Mouse (Mus musculus) kidney, adult 2 months (tissue): Measurements from ENCODE around the gene Ruvbl1. TPM values are rescaled to one million over a fixed set of nuclear protein-coding genes. Genes with fewer than 3 reads are reported as not detected.

ENCODE experiments used
- DNase-seq: peaks from one replicate; pipeline ENCODE4 v3.0.0; 2021
- H3K27ac ChIP-seq: fragments of 200-500 bp; 2 replicates; pipeline ENCODE4 v1.5.1; 2012; ENCODE audit warnings: low read depth, low read length, control low read depth, inconsistent platforms; ENCODE audit not compliant: insufficient read depth
- H3K27me3 ChIP-seq: fragments of 200-500 bp; replicated peaks from 2 replicates; pipeline ENCODE4 v1.6.1; 2012; ENCODE audit warnings: mild to moderate bottlenecking, moderate library complexity, low read length, inconsistent platforms; ENCODE audit not compliant: control insufficient read depth, insufficient read depth
- H3K36me3 ChIP-seq: fragments of 200-500 bp; 2 replicates; pipeline ENCODE4 v1.6.1; 2012; ENCODE audit warnings: mild to moderate bottlenecking, moderate library complexity, low read length, inconsistent platforms; ENCODE audit not compliant: control insufficient read depth, insufficient read depth
- H3K4me1 ChIP-seq: fragments of 200-500 bp; 2 replicates; pipeline ENCODE4 v1.6.1; 2011; ENCODE audit warnings: low read length; ENCODE audit not compliant: control insufficient read depth, insufficient read depth
- H3K4me3 ChIP-seq: fragments of 200-500 bp; 2 replicates; pipeline ENCODE4 v1.5.1; 2011; ENCODE audit warnings: mild to moderate bottlenecking, low read depth, low read length, control low read depth; ENCODE audit not compliant: insufficient read depth
- CTCF ChIP-seq: fragments of 200-500 bp; conservative IDR thresholded peaks from 2 replicates; pipeline ENCODE4 v1.5.1; 2011; ENCODE audit warnings: low read depth, mild to moderate bottlenecking, control low read depth, low read length, moderate library complexity, mixed read lengths; ENCODE audit not compliant: insufficient read depth, insufficient read length
- POLR2A ChIP-seq: fragments of 200-500 bp; IDR thresholded peaks from one replicate; pipeline ENCODE4 v1.6.1; 2011; ENCODE audit warnings: low read depth, low read length, control low read depth
- WGBS: fragments of 180-500 bp; shearing (Covaris S2); methylation state at CpG from one replicate; pipeline ENCODE4 v1.1.7; 2018; 5-methylcytosine and 5-hydroxymethylcytosine counted together
- polyA plus RNA-seq: library from polyadenylated mRNA; depleted of rRNA; stranded (reverse); fragments of >200 nt; gene quantifications from 2 replicates; pipeline ENCODE4 v1.2.3, GENCODE M21; 2012

Gene Ruvbl1
- polyA plus RNA-seq, 1 experiment, result 22.9 TPM

DNA sequence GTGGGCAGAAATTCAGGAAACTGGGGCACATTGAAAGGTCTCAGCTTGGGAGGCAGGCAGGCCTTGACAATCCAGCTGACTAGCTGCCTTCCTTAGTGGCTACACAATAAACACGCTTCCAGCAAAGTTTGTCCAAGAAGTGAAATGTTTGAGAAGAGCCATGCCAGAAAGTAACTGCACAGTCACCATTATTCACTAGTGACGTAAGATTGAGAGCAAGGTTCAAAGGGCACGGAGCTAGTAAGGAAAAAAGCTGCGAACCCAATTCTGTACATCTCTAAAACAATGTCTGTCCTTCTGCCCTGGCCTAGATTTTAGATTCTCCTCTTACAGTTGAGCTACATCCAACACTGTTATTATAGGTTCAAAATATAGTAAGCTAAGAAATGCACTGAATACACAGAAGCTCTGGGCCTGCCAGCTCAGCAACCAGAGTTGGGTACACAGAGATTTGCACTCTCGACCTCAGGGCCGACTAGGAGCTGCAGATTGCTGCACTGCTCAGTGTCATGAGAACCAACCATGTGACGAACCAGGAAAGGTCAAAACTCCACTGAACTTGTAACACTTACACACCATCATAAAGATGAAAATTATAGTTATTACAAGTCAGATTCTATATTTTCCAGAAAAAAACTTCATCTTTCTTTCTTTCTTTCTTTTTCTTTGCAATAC lies 21.0 kb upstream of the Ruvbl1 start:
- peak; percentile 72 for DNase-seq
- Histone ChIP-seq H3K4me3 (no peak overlapping the region), H3K4me1 (peaks cover 6% of the 10 kb centered on the region; the same call in 1 of the 2 replicates), H3K27me3 (no peaks in the 10 kb centered on the region), H3K27ac (peak overlapping the region; percentile 53), H3K36me3 (no peaks in the 10 kb centered on the region)
- WGBS, result 58% methylated on average over 7 of the region's 7 CpGs
- TF ChIP-seq POLR2A (no peak), CTCF (no peak)

DNA sequence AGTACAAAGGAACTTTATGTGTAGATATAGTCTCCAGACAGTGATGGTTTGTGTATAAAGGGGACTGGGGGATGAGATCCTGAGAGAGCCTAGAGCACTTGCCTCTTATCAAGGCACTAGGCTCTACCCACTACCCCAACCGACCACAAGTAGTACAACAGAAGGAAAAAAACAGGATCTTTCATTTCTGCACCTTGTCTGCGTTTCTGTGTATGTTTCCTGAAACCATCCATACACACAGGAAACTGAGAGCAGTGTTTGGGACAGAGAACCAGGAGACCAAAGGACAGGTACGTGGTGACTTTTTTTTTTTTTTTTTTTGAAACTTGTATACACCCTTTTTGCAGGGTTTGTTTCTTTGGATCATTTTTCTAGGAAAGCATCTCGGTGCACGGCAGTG lies 19.5 kb upstream of the Ruvbl1 start:
- H3K27ac ChIP-seq, result no peak overlapping the region
- peak overlapping the region; percentile 87 for H3K4me3 ChIP-seq
- no peak for DNase-seq
- TF ChIP-seq CTCF (no peak), POLR2A (no peak)
- H3K4me1 ChIP-seq, result peaks cover 6% of the 10 kb centered on the region; the same call in 1 of the 2 replicates
- 9% methylated on average over 5 of the region's 5 CpGs for WGBS
- no peaks in the 10 kb centered on the region for H3K27me3 ChIP-seq
- H3K36me3 ChIP-seq, result no peaks in the 10 kb centered on the region

DNA sequence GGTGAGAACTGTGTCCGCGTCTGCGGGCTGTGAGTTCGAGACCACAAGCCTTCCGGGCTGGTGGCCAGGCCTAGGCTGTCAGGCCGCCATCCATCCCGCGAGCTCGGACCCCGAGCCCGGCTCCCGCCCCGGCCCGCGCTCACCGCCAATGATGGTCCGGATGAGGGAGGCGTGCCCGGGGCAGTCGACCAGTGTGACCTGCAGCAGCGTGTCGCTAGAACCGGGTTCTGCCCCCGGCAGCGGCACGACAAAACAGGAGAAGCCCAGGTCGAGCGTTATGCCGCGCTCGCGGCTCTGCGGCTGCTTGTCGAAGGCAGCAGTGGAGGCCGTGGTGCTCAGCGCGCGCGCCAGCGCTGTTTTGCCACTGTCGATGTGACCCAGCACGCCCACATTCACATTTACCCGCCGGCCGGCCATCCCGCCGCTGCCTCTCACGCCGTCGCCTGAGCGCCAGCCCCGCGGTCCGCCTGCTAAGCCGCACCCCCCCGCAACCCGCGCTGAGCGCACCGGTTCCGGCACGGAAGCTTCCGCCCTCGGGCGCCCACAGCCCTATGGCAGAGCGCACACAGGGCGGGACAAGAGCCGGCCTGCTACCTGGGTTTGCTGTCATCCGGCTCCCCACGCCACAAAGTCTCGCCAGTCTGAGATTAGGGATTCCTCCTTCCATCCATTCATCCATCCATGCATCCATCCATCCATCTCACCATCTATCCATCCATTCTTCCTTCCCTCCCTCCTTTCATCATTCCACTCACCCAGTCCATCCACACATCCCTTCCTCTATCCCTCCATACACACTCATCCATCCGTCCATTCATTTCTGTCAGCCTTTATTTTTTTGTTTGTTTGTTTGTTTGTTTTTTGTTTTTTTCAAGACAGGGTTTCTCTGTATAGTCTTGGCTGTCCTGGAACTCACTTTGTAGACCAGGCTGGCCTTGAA lies 18.9 kb upstream of the Ruvbl1 start, which contains the start of gene Eefsec:
Eefsec (minus strand) TSS at position 477 of the 940 bp plus-strand sequence.
- 2% methylated on average over 72 of the region's 72 CpGs for WGBS
- H3K36me3 ChIP-seq, result no peaks in the 10 kb centered on the region
- no peaks in the 10 kb centered on the region for H3K27me3 ChIP-seq
- peak within 1 kb of the TSS; percentile 87 for H3K4me3 ChIP-seq
- TF ChIP-seq POLR2A, result peak; percentile 19
- no peak for TF ChIP-seq CTCF
- peaks cover 6% of the 10 kb centered on the region; the same call in 1 of the 2 replicates for H3K4me1 ChIP-seq
- H3K27ac ChIP-seq, result no peak within 1 kb of the TSS
- peak; percentile 81 for DNase-seq

DNA sequence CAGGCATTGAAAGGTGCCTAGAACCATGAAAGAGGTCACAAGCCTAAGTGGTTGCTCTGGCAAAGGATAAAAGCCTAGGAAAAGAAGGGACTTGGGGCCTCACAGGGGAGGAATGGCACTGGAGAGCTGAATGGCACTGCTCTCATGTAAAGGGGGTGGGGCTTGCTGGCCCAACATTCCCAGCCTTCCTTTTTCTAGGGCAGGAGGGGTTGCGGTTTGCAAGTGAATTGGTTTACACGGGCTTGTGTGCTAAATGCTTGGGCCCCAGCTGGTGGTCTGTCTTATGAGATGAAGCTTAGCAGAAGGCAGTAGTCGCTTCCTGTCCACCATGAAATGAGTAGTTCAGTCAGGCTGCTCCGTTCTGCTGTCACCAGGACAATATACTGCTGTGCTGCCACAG lies 17.8 kb upstream of the Ruvbl1 start:
- H3K4me3 ChIP-seq, result no peak overlapping the region

DNA sequence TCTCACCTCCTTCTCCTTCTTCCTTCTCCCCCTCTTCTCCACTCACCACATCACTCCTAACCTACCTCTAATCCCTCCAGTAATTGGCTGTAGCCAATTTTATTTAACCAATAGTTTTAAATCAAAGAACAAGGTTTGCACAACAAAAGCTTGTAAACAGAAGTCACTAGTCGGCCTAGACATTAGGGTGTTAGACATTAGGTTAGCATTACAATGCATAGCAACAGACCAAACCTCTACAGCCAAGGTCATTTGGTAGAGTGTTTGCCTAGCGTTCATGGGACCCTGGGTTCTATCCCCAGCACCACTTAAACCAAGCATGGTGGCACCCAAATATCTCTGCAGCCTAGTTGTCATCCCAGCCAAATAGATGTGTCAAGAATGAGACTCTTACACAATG lies 10.7 kb upstream of the Ruvbl1 start:
- Histone ChIP-seq H3K27ac (no peak overlapping the region), H3K27me3 (no peaks in the 10 kb centered on the region), H3K36me3 (no peaks in the 10 kb centered on the region), H3K4me1 (no peaks in the 10 kb centered on the region), H3K4me3 (no peak overlapping the region)
- no peak for DNase-seq
- no peak for TF ChIP-seq POLR2A
- TF ChIP-seq CTCF, result no peak
- 68% methylated on average over 2 of the region's 2 CpGs for WGBS

More for the DNA sequence above, 17.8 kb upstream of the Ruvbl1 start:
- DNase-seq, result no peak
- Histone ChIP-seq H3K36me3 (no peaks in the 10 kb centered on the region), H3K27me3 (no peaks in the 10 kb centered on the region), H3K4me1 (peaks cover 6% of the 10 kb centered on the region; the same call in 1 of the 2 replicates), H3K27ac (no peak overlapping the region)
- 56% methylated on average over 4 of the region's 4 CpGs for WGBS
- TF ChIP-seq POLR2A, result no peak
- TF ChIP-seq CTCF, result no peak

DNA sequence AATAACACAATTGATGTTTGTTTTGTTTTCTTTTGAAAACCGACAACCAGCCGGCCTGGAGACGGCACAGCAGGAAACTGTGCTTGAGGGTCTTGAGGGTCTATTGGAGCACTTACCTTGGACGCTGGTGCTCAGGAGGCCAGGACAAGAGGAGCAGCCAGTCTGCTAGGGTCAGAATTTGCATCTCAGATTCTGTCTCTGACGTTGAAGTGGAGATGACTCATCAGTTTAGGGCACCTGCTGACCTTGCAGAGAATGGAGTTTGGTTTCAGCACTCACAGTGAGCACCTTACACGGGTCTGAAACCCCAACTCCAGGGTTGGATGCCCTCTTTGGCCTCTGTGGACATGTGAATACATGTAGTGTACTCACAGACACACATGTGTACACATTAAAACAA lies 4.7 kb downstream of the Ruvbl1 start:
- no peaks in the 10 kb centered on the region for H3K27me3 ChIP-seq
- H3K36me3 ChIP-seq, result no peaks in the 10 kb centered on the region
- DNase-seq, result no peak
- H3K4me3 ChIP-seq, result no peak overlapping the region
- H3K4me1 ChIP-seq, result peaks cover 5% of the 10 kb centered on the region; the same call in 1 of the 2 replicates
- 66% methylated on average over 6 of the region's 6 CpGs for WGBS
- no peak overlapping the region for H3K27ac ChIP-seq
- TF ChIP-seq POLR2A (no peak), CTCF (no peak)

DNA sequence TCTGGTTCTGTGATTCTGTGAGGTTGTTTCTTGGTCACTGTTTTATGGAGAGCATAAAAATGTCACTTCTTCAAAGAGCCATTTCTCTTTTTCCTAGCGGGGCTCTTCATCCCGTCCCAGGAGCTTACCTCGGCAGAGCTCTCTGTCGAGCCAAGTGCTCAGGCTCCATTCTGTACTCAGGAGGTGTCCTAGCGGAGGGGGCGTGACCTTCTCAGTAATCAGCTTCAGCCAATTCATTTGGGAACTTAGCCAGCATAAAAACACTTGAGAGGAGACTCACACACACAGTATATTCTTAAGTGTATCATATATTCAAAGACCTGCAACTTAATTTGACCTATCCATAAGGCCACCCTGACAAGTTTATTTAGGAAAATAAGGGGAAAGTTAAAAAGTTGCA lies 15.2 kb downstream of the Ruvbl1 start:
- DNase-seq, result no peak
- Histone ChIP-seq H3K4me3 (no peak overlapping the region), H3K36me3 (no peaks in the 10 kb centered on the region; the same call in 1 of the 2 replicates), H3K27me3 (no peaks in the 10 kb centered on the region), H3K4me1 (no peaks in the 10 kb centered on the region), H3K27ac (no peak overlapping the region)
- WGBS, result 44% methylated on average over 6 of the region's 6 CpGs
- no peak for TF ChIP-seq POLR2A
- TF ChIP-seq CTCF, result no peak
